Mouse (Mus musculus): ENCODE measurements around the gene Cacfd1.

GRCm38 (mm10) chr2:27039286-27039685 is 29.6 kb downstream of the Cacfd1 start:
- TF ChIP-seq MAX (IDR thresholded peaks at IDR 0.05) (no peak), CTCF (IDR thresholded peaks at IDR 0.05; ENCODE audit: control insufficient read depth, insufficient read depth, insufficient read length) (peak; percentile 45)
